Mouse (Mus musculus) hindbrain, embryonic 11.5 days (tissue): ENCODE measurements around the gene Lancl2. TPM values are rescaled to one million over a fixed set of nuclear protein-coding genes. Genes with fewer than 3 reads are reported as not detected.
A peak's percentile ranks its signal among the peaks of the same experiment; 100 is the strongest.

ENCODE experiments used
- ATAC-seq: fragments of 200-750 bp; cut with Nextera tagmentation; 2 replicates; pipeline ENCODE4 v1.8.0; 2017; ENCODE audit warnings: mild to moderate bottlenecking, moderate TSS enrichment, moderate library complexity; ENCODE audit not compliant: low FRiP score
- DNase-seq: peaks from one replicate; pipeline ENCODE4 v3.0.0-alpha.2; 2015; ENCODE audit warnings: low spot score
- H3K27ac ChIP-seq: fragments of 300-500 bp; sonication (generic); 2 replicates; pipeline ENCODE4 v1.5.1; 2014; ENCODE audit warnings: mild to moderate bottlenecking, low read depth, low read length
- H3K27me3 ChIP-seq: fragments of 300-500 bp; sonication (generic); 2 replicates; pipeline ENCODE4 v1.6.1; 2014; ENCODE audit warnings: mild to moderate bottlenecking, low read length, moderate library complexity, mixed read lengths; ENCODE audit not compliant: control insufficient read depth, insufficient read depth
- H3K36me3 ChIP-seq: fragments of 300-500 bp; sonication (generic); 2 replicates; pipeline ENCODE4 v1.6.1; 2014; ENCODE audit warnings: mild to moderate bottlenecking, low read length, moderate library complexity, mixed read lengths; ENCODE audit not compliant: control insufficient read depth, insufficient read depth
- H3K4me1 ChIP-seq: fragments of 300-500 bp; sonication (generic); replicated peaks from 2 replicates; pipeline ENCODE4 v1.6.1; 2014; ENCODE audit warnings: low read length, mixed read lengths; ENCODE audit not compliant: control insufficient read depth, insufficient read depth
- H3K4me2 ChIP-seq: fragments of 300-500 bp; sonication (generic); replicated peaks from 2 replicates; pipeline ENCODE4 v1.6.1; 2014; ENCODE audit warnings: mild to moderate bottlenecking, low read depth, low read length
- H3K4me3 ChIP-seq: fragments of 300-500 bp; sonication (generic); 2 replicates; pipeline ENCODE4 v1.5.1; 2014; ENCODE audit warnings: low read depth, low read length
- H3K9ac ChIP-seq: fragments of 300-500 bp; sonication (generic); 2 replicates; pipeline ENCODE4 v1.6.1; 2014; ENCODE audit warnings: low read depth, low read length
- H3K9me3 ChIP-seq: fragments of 300-500 bp; sonication (generic); 2 replicates; pipeline ENCODE4 v1.6.1; 2016; ENCODE audit warnings: low read length; ENCODE audit not compliant: control insufficient read depth
- WGBS: fragments of 180-500 bp; shearing (Covaris S2); extraction: QIAGEN DNeasy Blood & Tissue Kit; methylation state at CpG from one replicate; pipeline ENCODE4 v1.1.7; 2014; 5-methylcytosine and 5-hydroxymethylcytosine counted together
- polyA plus RNA-seq: library from polyadenylated mRNA; unstranded; fragments of >200 nt; fragmentation: Nextera tagmentation; extraction: Ambion mirVana; gene quantifications from 2 replicates; pipeline ENCODE4 v1.2.1, GENCODE M21; 2014

Lancl2 gene
- polyA plus RNA-seq: 51.0 and 53.7 TPM in 2 replicates

DNA sequence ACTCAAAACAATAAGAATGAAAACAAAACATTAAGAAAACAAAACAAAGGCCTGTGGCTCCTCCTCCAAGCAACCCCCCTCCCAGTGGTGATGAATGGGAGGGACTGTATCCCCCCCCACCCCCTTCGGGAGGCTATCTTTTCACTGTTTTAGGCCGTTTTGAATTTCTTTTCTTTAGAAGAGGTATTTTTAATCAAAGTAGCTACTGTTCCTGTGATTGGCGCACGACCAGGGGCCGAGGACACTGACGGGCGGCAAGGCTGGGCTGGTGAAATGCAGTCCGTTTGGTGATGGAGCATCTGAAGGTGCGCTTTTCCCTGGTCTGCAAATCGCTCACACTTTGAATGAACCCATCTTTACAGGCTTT lies at the start of gene Lancl2:
TSS of gene Lancl2 (plus strand) at position 165 of the 367 bp plus-strand sequence.
- H3K4me1 ChIP-seq: no peaks in the 10 kb centered on the region
- H3K4me3 ChIP-seq: peak within 1 kb of the TSS; percentile 64
- peak within 1 kb of the TSS; percentile 93 for H3K9ac ChIP-seq
- H3K9me3 ChIP-seq: no peaks in the 10 kb centered on the region
- H3K36me3 ChIP-seq: no peaks in the 10 kb centered on the region
- H3K27ac ChIP-seq: peak within 1 kb of the TSS; percentile 97
- no peak for DNase-seq
- peak; percentile 39 for ATAC-seq
- no peaks in the 10 kb centered on the region for H3K27me3 ChIP-seq
- under 1% methylated on average over 10 of the region's 10 CpGs for WGBS
- peak within 1 kb of the TSS; percentile 62 for H3K4me2 ChIP-seq

GRCm38 (mm10) chr6:57661295-57661694 lies 41.0 kb upstream of the Lancl2 start:
- Histone ChIP-seq H3K36me3 (no peaks in the 10 kb centered on the region), H3K9ac (no peak overlapping the region), H3K4me2 (no peak overlapping the region), H3K9me3 (no peaks in the 10 kb centered on the region), H3K27me3 (no peaks in the 10 kb centered on the region), H3K4me3 (no peak overlapping the region), H3K4me1 (no peaks in the 10 kb centered on the region), H3K27ac (no peak overlapping the region)
- 79% methylated on average over 4 of the region's 4 CpGs for WGBS
- no peak for DNase-seq
- no peak for ATAC-seq

DNA sequence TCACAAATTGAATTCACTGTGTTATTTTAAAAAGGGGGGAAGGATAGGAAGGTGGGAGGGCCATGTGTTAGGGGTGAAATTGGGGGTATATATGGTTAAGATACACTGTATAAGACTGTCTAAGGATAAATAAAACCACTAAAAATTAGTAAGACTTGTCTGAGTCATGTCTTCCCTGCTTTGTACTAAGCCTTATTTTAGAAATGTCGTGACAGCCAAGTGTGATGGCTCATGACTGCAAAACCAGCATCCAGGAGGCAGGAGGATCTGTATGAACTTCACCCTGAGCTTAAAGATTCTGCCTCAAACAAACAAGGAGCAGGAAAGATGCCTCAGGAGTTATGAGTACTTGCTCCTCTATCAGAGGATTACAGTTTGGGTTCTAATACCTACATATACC lies 18.2 kb upstream of the Lancl2 start:
- no peak for DNase-seq
- no peaks in the 10 kb centered on the region for H3K36me3 ChIP-seq
- H3K27me3 ChIP-seq: no peaks in the 10 kb centered on the region
- no peaks in the 10 kb centered on the region for H3K4me1 ChIP-seq
- H3K4me2 ChIP-seq: no peak overlapping the region
- no peak for ATAC-seq
- H3K9me3 ChIP-seq: no peaks in the 10 kb centered on the region
- H3K9ac ChIP-seq: no peak overlapping the region
- no peak overlapping the region for H3K27ac ChIP-seq
- 90% methylated on average over 1 of the region's 1 CpGs for WGBS
- no peak overlapping the region for H3K4me3 ChIP-seq

GRCm38 (mm10) chr6:57691467-57692261 lies 10.7 kb upstream of the Lancl2 start, which contains the start of gene Pyurf:
Pyurf (minus strand) TSS chr6:57692078.
- Histone ChIP-seq H3K4me2 (peak within 1 kb of the TSS; percentile 66), H3K9ac (peak within 1 kb of the TSS; percentile 79), H3K27me3 (no peaks in the 10 kb centered on the region), H3K27ac (peak within 1 kb of the TSS; percentile 89), H3K9me3 (no peaks in the 10 kb centered on the region), H3K36me3 (no peaks in the 10 kb centered on the region), H3K4me3 (peak within 1 kb of the TSS; percentile 68), H3K4me1 (no peaks in the 10 kb centered on the region)
- DNase-seq (peak; percentile 87), ATAC-seq (peak; percentile 99)
- WGBS: under 1% methylated on average over 46 of the region's 52 CpGs

- ATAC-seq: no peak
- WGBS: 92% methylated on average over 3 of the region's 3 CpGs
- H3K9me3 ChIP-seq: no peaks in the 10 kb centered on the region
Measured at GRCm38 (mm10) chr6:57693116-57693515, 9.2 kb upstream of the Lancl2 start.

DNA sequence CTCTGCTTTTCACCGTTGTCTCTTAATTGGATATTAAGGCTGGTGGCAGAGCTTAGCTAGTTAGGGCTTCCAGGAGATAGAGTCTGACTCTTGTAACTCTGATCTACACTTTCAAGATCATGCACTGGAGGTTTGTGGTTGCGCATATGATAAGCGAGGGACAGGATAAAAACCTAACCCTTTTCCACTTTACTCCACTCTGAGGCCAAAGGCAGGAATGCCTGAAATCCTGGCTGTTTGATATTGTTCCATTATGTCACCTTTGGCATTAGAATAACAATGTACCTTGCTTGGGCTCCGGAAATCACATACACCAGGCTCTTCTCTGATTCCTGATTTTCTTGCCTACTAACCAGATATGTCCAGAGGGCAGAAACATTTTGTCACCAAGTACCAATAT lies 654 bp upstream of the Lancl2 start:
- Histone ChIP-seq H3K9ac (peak overlapping the region; percentile 42; the same call in 1 of the 2 replicates), H3K27me3 (no peaks in the 10 kb centered on the region), H3K36me3 (no peaks in the 10 kb centered on the region), H3K4me1 (no peaks in the 10 kb centered on the region), H3K9me3 (no peaks in the 10 kb centered on the region), H3K4me3 (0 out of 2 replicates have a peak overlapping the region, but pooled peaks have one; percentile 64), H3K4me2 (peak overlapping the region; percentile 62; the same call in 1 of the 2 replicates), H3K27ac (peak overlapping the region; percentile 97; the same call in 1 of the 2 replicates)
- ATAC-seq (no peak), DNase-seq (peak; percentile 10)
- WGBS: 62% methylated on average over 4 of the region's 4 CpGs

More at GRCm38 (mm10) chr6:57693116-57693515, 9.2 kb upstream of the Lancl2 start:
- H3K36me3 ChIP-seq: no peaks in the 10 kb centered on the region
- no peak overlapping the region for H3K27ac ChIP-seq
- H3K4me3 ChIP-seq: no peak overlapping the region
- no peak overlapping the region for H3K4me2 ChIP-seq
- no peaks in the 10 kb centered on the region for H3K4me1 ChIP-seq
- no peak overlapping the region for H3K9ac ChIP-seq
- H3K27me3 ChIP-seq: no peaks in the 10 kb centered on the region
- no peak for DNase-seq

DNA sequence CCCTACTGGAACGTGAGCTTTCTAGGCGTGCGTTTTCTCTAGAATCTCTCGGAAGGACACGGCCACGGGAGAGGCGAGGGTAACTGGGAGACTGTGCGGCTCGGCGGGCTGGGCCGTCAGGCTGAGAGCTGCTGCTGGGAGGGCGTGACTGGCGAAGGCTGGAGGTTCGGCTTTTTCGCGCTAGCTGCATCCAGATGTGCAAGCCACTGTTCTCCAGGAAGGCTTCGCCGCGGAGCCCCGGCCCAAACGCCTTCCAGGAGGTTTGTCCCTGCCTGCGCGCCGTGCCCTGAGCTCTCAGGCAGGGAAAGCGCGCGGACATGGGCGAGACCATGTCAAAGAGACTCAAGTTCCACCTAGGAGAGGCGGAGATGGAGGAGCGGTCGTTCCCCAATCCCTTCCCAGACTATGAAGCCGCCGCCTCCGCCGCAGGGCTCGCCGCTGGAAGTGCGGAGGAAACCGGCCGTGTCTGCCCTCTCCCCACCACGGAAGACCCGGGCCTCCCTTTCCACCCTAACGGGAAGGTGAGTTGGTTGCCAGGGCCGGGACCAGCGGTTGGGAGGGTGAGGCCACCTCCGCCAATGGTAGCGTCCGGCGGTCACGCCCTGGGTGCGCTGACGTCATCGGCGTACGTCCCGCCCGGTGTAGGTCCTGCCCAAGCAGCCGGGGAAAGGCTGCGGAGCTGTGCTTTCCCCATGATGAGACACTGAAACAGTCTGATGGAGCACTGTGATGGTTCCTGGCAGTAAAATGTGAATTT lies 581 bp downstream of the Lancl2 start:
- Histone ChIP-seq H3K36me3 (no peaks in the 10 kb centered on the region), H3K9me3 (no peaks in the 10 kb centered on the region), H3K27ac (peak overlapping the region; percentile 97), H3K4me2 (peak overlapping the region; percentile 62), H3K9ac (peak overlapping the region; percentile 93), H3K4me1 (no peaks in the 10 kb centered on the region), H3K4me3 (peak overlapping the region; percentile 64), H3K27me3 (no peaks in the 10 kb centered on the region)
- under 1% methylated on average over 58 of the region's 59 CpGs for WGBS
- ATAC-seq (peak; percentile 99), DNase-seq (peak; percentile 96)

DNA sequence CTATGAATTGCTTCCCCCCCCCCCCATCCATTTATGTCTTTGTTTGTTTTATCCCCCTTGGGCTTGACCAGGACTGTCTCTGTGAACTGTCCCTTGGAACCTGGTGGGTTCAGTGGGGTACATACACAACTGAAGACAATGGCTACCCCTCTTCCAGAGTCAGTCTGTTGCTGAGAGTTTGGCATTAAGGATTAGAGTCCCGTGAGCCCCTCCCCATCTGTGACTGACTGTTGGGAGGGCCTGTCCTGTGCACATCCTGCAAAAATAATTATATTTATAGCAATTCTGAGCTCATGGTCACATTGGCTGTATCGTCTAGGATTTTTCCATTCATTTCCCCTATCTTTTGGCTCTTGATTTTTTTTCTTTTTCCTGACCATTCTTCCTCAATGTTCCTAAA lies 1.4 kb downstream of the Lancl2 start:
- H3K36me3 ChIP-seq: no peaks in the 10 kb centered on the region
- H3K4me2 ChIP-seq: peak overlapping the region; percentile 62
- H3K9ac ChIP-seq: peak overlapping the region; percentile 93
- no peaks in the 10 kb centered on the region for H3K9me3 ChIP-seq
- peak overlapping the region; percentile 64 for H3K4me3 ChIP-seq
- ATAC-seq (peak; percentile 58), DNase-seq (peak; percentile 37)
- no peaks in the 10 kb centered on the region for H3K27me3 ChIP-seq
- 38% methylated on average over 2 of the region's 2 CpGs for WGBS
- H3K27ac ChIP-seq: peak overlapping the region; percentile 97; the same call in 1 of the 2 replicates
- no peaks in the 10 kb centered on the region for H3K4me1 ChIP-seq
